Mouse (Mus musculus) forebrain, embryonic 14.5 days (tissue): ENCODE measurements at regions not wholly inside any gene's neighbourhood (a gene's known extent, or its start where the extent isn't known, plus 50 kb on each side); places are given as distances from the start of the nearest gene placed in this dataset. TPM values are rescaled to one million over a fixed set of nuclear protein-coding genes. Genes with fewer than 3 reads are reported as not detected.

Experiments used
- microRNA-seq: library from miRNA; unstranded; fragments of <30 nt; microRNA quantifications from one replicate; pipeline ENCODE4, GENCODE M21; 2016

Small RNA genes lying in the stretch of these regions (microRNA-seq; reads per million reads assigned to microRNA genes)
- gene Gm44495 = not detected
